Comparison of ENCODE assay signal across 15 mouse cellular contexts in genomic region chr17:73948801-73949200, GRCm38 (mm10). TPM values are rescaled to one million over a fixed set of nuclear protein-coding genes. Genes with fewer than 3 reads are reported as not detected.
A peak's percentile ranks its signal among the peaks of the same experiment; 100 is the strongest.
DNase-seq lines count a peak whose midpoint lies in the region; ATAC-seq and TF ChIP-seq lines count a peak whose summit lies in the region.
"Had no signal": no experiment of that assay in that cellular context is flagged by ENCODE, and none has a peak within 500 bp of the region (broad histone marks: within the 10 kb centered on the region; RNA-seq: fewer than 3 reads in every experiment).

No protein-coding gene starts in this region.

- peak overlapping the region; percentile 14; the same call in 1 of the 2 replicates for H3K4me3 ChIP-seq in kidney, adult 2 months (ENCODE audit: insufficient read depth, low read depth, low read length)
- H3K4me3 ChIP-seq in kidney, embryonic 14.5 days (ENCODE audit: low read length) = no peak overlapping the region
- H3K4me3 ChIP-seq in bone marrow, adult 2 months (replicated peaks; ENCODE audit: control insufficient read depth, low read depth, low read length) = peak overlapping the region; percentile 68
- H3K4me3 ChIP-seq in small intestine, adult 2 months (ENCODE audit: low read depth, low read length) = peak overlapping the region; percentile 64; the same call in 1 of the 2 replicates
- H3K4me3 ChIP-seq: forebrain, embryonic 10.5 days; hindbrain, embryonic 10.5 days; midbrain, embryonic 15.5 days had no signal

- H3K27ac ChIP-seq in kidney, adult 2 months (ENCODE audit: insufficient read depth, low read depth, low read length) = peak overlapping the region; percentile 54
- no peak overlapping the region for H3K27ac ChIP-seq in kidney, embryonic 14.5 days (ENCODE audit: low read depth, low read length)
- H3K27ac ChIP-seq in bone marrow, adult 2 months (ENCODE audit: control insufficient read depth, insufficient read depth, low read depth, low read length, poor library complexity) = peak overlapping the region; percentile 80; the same call in 1 of the 2 replicates
- peak overlapping the region; percentile 99 for H3K27ac ChIP-seq in small intestine, adult 2 months (ENCODE audit: insufficient read depth, low read depth, low read length)
- H3K27ac ChIP-seq: forebrain, embryonic 10.5 days; hindbrain, embryonic 10.5 days; midbrain, embryonic 15.5 days had no signal

- WGBS in kidney, adult 2 months = 60% methylated on average over 2 of the region's 2 CpGs
- 65% methylated on average over 2 of the region's 2 CpGs for WGBS in kidney, embryonic 14.5 days
- 48% methylated on average over 2 of the region's 2 CpGs for WGBS in bone marrow, adult 2 months
- 51% methylated on average over 2 of the region's 2 CpGs for WGBS in small intestine, adult 2 months

- TF ChIP-seq POLR2A in kidney, adult 2 months (IDR thresholded peaks at IDR 0.05; ENCODE audit: low read depth, low read length) = no peak
- no peak for TF ChIP-seq POLR2A in bone marrow, adult 2 months (IDR thresholded peaks at IDR 0.05; ENCODE audit: borderline replicate concordance, control insufficient read depth, low read depth, low read length)
- no peak for TF ChIP-seq POLR2A in small intestine, adult 2 months (IDR thresholded peaks at IDR 0.05; ENCODE audit: low read depth, low read length)

- no peak for DNase-seq in kidney, adult 2 months
- DNase-seq in lung, postnatal 36 days = peak; percentile 37
- DNase-seq in lung, postnatal 10 days = no peak
- no peak for DNase-seq in ovary, postnatal 14 days (ENCODE audit: low spot score)
- DNase-seq in T-cell, adult 2 months (ENCODE audit: low spot score) = no peak
- DNase-seq: cerebellum, adult 11 months; left cerebral cortex, postnatal 4 days; right cerebral cortex, postnatal 25 days had no signal

- H3K27me3 ChIP-seq in kidney, adult 2 months (replicated peaks; ENCODE audit: control insufficient read depth, insufficient read depth, low read length) = no peaks in the 10 kb centered on the region
- no peaks in the 10 kb centered on the region for H3K27me3 ChIP-seq in kidney, embryonic 14.5 days (ENCODE audit: control insufficient read depth, insufficient read depth, low read length)
- no peaks in the 10 kb centered on the region for H3K27me3 ChIP-seq in small intestine, adult 2 months (ENCODE audit: control insufficient read depth, insufficient read depth, low read length)
- H3K27me3 ChIP-seq: midbrain, embryonic 15.5 days had no signal

- no peaks in the 10 kb centered on the region for H3K36me3 ChIP-seq in kidney, adult 2 months (ENCODE audit: control insufficient read depth, insufficient read depth, low read length)
- H3K36me3 ChIP-seq in kidney, embryonic 14.5 days (ENCODE audit: control insufficient read depth, insufficient read depth, low read length) = no peaks in the 10 kb centered on the region
- peaks cover 10% of the 10 kb centered on the region; the same call in 1 of the 2 replicates for H3K36me3 ChIP-seq in small intestine, adult 2 months (ENCODE audit: control insufficient read depth, insufficient read depth, low read length)
- H3K36me3 ChIP-seq: forebrain, embryonic 10.5 days; hindbrain, embryonic 10.5 days; midbrain, embryonic 15.5 days had no signal

- no peak overlapping the region for H3K9ac ChIP-seq in kidney, embryonic 14.5 days (ENCODE audit: low read depth, low read length)
- H3K9ac ChIP-seq: lung, embryonic 14.5 days; midbrain, embryonic 15.5 days had no signal

- no peak for TF ChIP-seq CTCF in kidney, adult 2 months (conservative IDR thresholded peaks at IDR 0.05; ENCODE audit: insufficient read depth, insufficient read length, low read depth, low read length)
- TF ChIP-seq CTCF in bone marrow, adult 2 months (IDR thresholded peaks at IDR 0.05; ENCODE audit: control insufficient read depth, insufficient read depth, low read length) = no peak
- no peak for TF ChIP-seq CTCF in small intestine, adult 2 months (IDR thresholded peaks at IDR 0.05; ENCODE audit: extremely low read depth, insufficient read length, insufficient replicate concordance, low read depth, low read length)

- H3K4me1 ChIP-seq in kidney, adult 2 months (ENCODE audit: control insufficient read depth, insufficient read depth, low read length) = peaks cover 6% of the 10 kb centered on the region; the same call in 1 of the 2 replicates
- H3K4me1 ChIP-seq in kidney, embryonic 14.5 days (ENCODE audit: control insufficient read depth, insufficient read depth, low read length) = no peaks in the 10 kb centered on the region; the same call in 1 of the 2 replicates
- H3K4me1 ChIP-seq in bone marrow, adult 2 months (ENCODE audit: control insufficient read depth, insufficient read depth, low read length) = peaks cover 8% of the 10 kb centered on the region
- H3K4me1 ChIP-seq in small intestine, adult 2 months (ENCODE audit: control insufficient read depth, insufficient read depth, insufficient read length, low read length) = peaks cover 30% of the 10 kb centered on the region
- H3K4me1 ChIP-seq: forebrain, embryonic 10.5 days; hindbrain, embryonic 10.5 days; midbrain, embryonic 15.5 days had no signal

- H3K9me3 ChIP-seq in kidney, embryonic 14.5 days (ENCODE audit: control insufficient read depth, low read length) = no peaks in the 10 kb centered on the region
- H3K9me3 ChIP-seq: forebrain, embryonic 10.5 days; hindbrain, embryonic 10.5 days; midbrain, embryonic 15.5 days had no signal

- ATAC-seq in kidney, embryonic 14.5 days (ENCODE audit: low FRiP score, low TSS enrichment) = no peak

- H3K4me2 ChIP-seq in kidney, embryonic 14.5 days (replicated peaks; ENCODE audit: low read depth, low read length) = no peak overlapping the region
- H3K4me2 ChIP-seq: lung, embryonic 14.5 days; midbrain, embryonic 15.5 days had no signal

RNA-seq across cellular contexts. Expression of gene Xdh, which starts 1.2 kb away (rescaled TPM):
- 19.2 and 23.4 TPM in 2 replicates for polyA plus RNA-seq in kidney, adult 2 months (2012; rRNA removed)
- 0.97 and 1.1 TPM in 2 replicates for polyA plus RNA-seq in kidney, embryonic 14.5 days (2014; fragmentation: Nextera tagmentation; extraction: Ambion mirVana)
- polyA plus RNA-seq in bone marrow, adult 2 months (2011; ENCODE audit: insufficient read depth, insufficient read length, low replicate concordance, missing spikeins) = 50.6 and 114 TPM in 2 replicates
- 185 and 248 TPM in 2 replicates for polyA plus RNA-seq in small intestine, adult 2 months (2012; rRNA removed)
